Mouse (Mus musculus): ENCODE measurements around the gene Magi1. TPM values are rescaled to one million over a fixed set of nuclear protein-coding genes. Genes with fewer than 3 reads are reported as not detected.

The Magi1 gene
- total and polyA plus RNA-seq, 3 experiments: not detected

DNA sequence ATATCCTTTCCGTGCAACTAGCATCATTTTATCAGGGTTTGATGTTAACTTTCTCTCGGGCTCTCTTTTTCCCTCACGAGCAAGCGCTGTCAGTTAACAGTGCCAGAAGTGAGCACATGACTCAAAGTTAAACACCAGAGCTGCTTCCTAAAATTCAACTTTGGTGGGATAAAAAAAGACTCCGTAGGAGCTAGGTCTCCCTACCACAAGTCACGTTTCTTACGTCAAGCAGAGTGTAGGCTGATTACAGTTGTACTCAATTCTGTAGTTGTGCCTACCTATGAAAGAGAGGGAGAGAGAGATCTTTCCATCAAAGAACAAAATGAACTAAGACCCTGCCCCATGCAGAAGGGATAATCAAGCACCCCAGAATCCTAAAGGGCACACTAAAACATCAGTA, 389.8 kb downstream of the Magi1 start:
- Histone ChIP-seq H3K9ac (ENCODE audit: insufficient read depth, low read depth) (no peak overlapping the region), H3K27me3 (replicated peaks) (no peaks in the 10 kb centered on the region), H3K4me3 (replicated peaks in 1 of 3; ENCODE audit: low read depth in 2 of 3, low read length in 2 of 3, poor library complexity in 1 of 3) (no peak overlapping the region), H3K4me1 (ENCODE audit: control insufficient read depth in 1 of 2, insufficient read depth in 2 of 2) (no peaks in the 10 kb centered on the region), H3K79me2 (replicated peaks; ENCODE audit: control insufficient read depth, extremely low read depth, insufficient read depth, poor library complexity, severe bottlenecking) (no peaks in the 10 kb centered on the region), H3K9me3 (replicated peaks; ENCODE audit: low read length) (peaks cover 61% of the 10 kb centered on the region), H3K36me3 (replicated peaks in 1 of 2; ENCODE audit: control insufficient read depth in 1 of 2, insufficient read depth in 1 of 2, low read length in 1 of 2) (no peaks in the 10 kb centered on the region), H3K4me2 (ENCODE audit: insufficient read depth, low read depth, poor library complexity, severe bottlenecking) (no peak overlapping the region), H3K27ac (ENCODE audit: insufficient read depth, low read depth) (no peak overlapping the region)
- dilution Hi-C loops (cut with MboI; ENCODE audit: extremely low pct_ligation_motif_present, extremely low pct_unique_long_range_greater_than_20kb, low sequenced_read_pairs): no loop called here
- no peak for DNase-seq (ENCODE audit: extremely low read depth)
- in situ Hi-C loops (cut with MboI; ENCODE audit: low pct_ligation_motif_present, low pct_unique_long_range_greater_than_20kb, low sequenced_read_pairs): no loop called here
- TF ChIP-seq MAX (IDR thresholded peaks at IDR 0.05; ENCODE audit: low read length): no peak
- TF ChIP-seq ZMIZ1 (IDR thresholded peaks at IDR 0.05; ENCODE audit: low read depth, low read length): no peak

DNA sequence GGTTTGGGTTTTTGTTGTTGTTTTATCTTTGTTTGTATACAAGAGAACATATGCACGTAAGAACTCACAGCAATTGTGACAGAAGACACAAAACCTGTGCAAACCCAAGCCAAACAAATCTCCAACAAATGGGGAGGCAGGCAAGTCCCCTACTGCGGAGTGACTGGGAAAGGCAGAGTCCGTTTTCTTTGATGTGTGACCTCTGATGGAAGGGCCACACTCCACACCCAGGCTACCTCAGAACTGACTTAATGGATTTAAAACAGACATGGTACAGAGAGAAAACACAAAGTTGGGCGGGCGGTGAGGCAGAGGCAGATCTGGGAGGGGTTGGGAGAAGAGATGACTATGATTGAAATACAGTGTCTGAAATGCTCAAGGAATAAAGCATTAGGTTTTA, 390.8 kb downstream of the Magi1 start:
- dilution Hi-C loops (cut with MboI; ENCODE audit: extremely low pct_ligation_motif_present, extremely low pct_unique_long_range_greater_than_20kb, low sequenced_read_pairs) (no loop called here), in situ Hi-C loops (cut with MboI; ENCODE audit: low pct_ligation_motif_present, low pct_unique_long_range_greater_than_20kb, low sequenced_read_pairs) (no loop called here)
- Histone ChIP-seq H3K4me3 (replicated peaks in 1 of 3; ENCODE audit: low read depth in 2 of 3, low read length in 2 of 3, poor library complexity in 1 of 3) (no peak overlapping the region), H3K9me3 (replicated peaks; ENCODE audit: low read length) (peaks cover 66% of the 10 kb centered on the region), H3K27ac (ENCODE audit: insufficient read depth, low read depth) (no peak overlapping the region), H3K4me2 (ENCODE audit: insufficient read depth, low read depth, poor library complexity, severe bottlenecking) (no peak overlapping the region), H3K4me1 (ENCODE audit: control insufficient read depth in 1 of 2, insufficient read depth in 2 of 2) (no peaks in the 10 kb centered on the region), H3K79me2 (replicated peaks; ENCODE audit: control insufficient read depth, extremely low read depth, insufficient read depth, poor library complexity, severe bottlenecking) (no peaks in the 10 kb centered on the region), H3K27me3 (replicated peaks) (no peaks in the 10 kb centered on the region), H3K36me3 (replicated peaks in 1 of 2; ENCODE audit: control insufficient read depth in 1 of 2, insufficient read depth in 1 of 2, low read length in 1 of 2) (no peaks in the 10 kb centered on the region), H3K9ac (ENCODE audit: insufficient read depth, low read depth) (no peak overlapping the region)
- no peak for DNase-seq (ENCODE audit: extremely low read depth)
- TF ChIP-seq JUN (IDR thresholded peaks at IDR 0.05; ENCODE audit: insufficient read depth, low read depth, low read length): no peak
- TF ChIP-seq BHLHE40 (IDR thresholded peaks at IDR 0.05; ENCODE audit: low read depth, low read length): no peak
- no peak for TF ChIP-seq SIN3A (IDR thresholded peaks at IDR 0.05; ENCODE audit: low read length)
- no peak for TF ChIP-seq ELF1 (IDR thresholded peaks at IDR 0.05; ENCODE audit: low read depth, low read length)
- no peak for TF ChIP-seq USF1 (IDR thresholded peaks at IDR 0.05; ENCODE audit: low read depth, low read length)
- TF ChIP-seq ETS1 (conservative IDR thresholded peaks at IDR 0.05; ENCODE audit: low read depth, low read length): no peak
- no peak for TF ChIP-seq POLR2AphosphoS2 (IDR thresholded peaks at IDR 0.05; ENCODE audit: low read depth, low read length)
- no peak for TF ChIP-seq ZC3H11A (IDR thresholded peaks at IDR 0.05; ENCODE audit: low read depth, low read length)
- no peak for TF ChIP-seq USF2 (conservative IDR thresholded peaks at IDR 0.05; ENCODE audit: low read depth, low read length)
- TF ChIP-seq E2F4 (IDR thresholded peaks at IDR 0.05; ENCODE audit: insufficient replicate concordance, low read depth, low read length): no peak
- no peak for TF ChIP-seq UBTF (IDR thresholded peaks at IDR 0.05; ENCODE audit: low read depth, low read length)
- no peak for TF ChIP-seq NELFE (IDR thresholded peaks at IDR 0.05; ENCODE audit: low read depth, low read length)
- TF ChIP-seq JUND (conservative IDR thresholded peaks at IDR 0.05; ENCODE audit: low read depth, low read length): no peak
- TF ChIP-seq ZKSCAN1 (IDR thresholded peaks at IDR 0.05; ENCODE audit: borderline replicate concordance, low read depth, low read length): no peak
- no peak for TF ChIP-seq MAX (IDR thresholded peaks at IDR 0.05; ENCODE audit: low read length)
- no peak for TF ChIP-seq CTCF (conservative IDR thresholded peaks at IDR 0.05 in 1 of 2, IDR thresholded peaks at IDR 0.05 in 1 of 2; ENCODE audit: low read depth in 2 of 2, low read length in 2 of 2)
- TF ChIP-seq IRF4 (IDR thresholded peaks at IDR 0.05; ENCODE audit: low read depth, low read length): no peak

Data from CH12.LX (cell line).